ENCODE assay signal across 13 mouse cellular contexts in the genomic region with DNA sequence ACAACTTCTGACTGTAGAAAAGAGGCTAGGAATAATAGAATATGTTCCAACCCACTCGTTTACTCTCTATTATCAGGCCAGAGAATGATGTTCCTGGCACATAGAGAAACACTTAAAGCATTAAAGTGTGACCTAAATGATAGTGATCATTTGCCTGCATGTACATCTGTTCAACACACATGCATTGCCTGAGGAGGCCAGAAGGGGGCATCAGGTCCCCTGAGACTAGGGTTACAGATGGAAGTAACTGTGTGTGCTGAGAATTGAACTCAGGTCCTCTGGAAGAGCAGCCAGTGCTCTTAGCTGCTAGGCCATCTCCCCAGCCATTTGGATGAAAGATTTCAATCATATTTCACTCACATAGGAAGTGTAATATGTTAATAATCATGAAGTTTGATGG.
DNase-seq lines count a peak whose midpoint lies in the region; ATAC-seq and TF ChIP-seq lines count a peak whose summit lies in the region.
"Had no signal": no experiment of that assay in that cellular context is flagged by ENCODE, and none has a peak within 500 bp of the region (broad histone marks: within the 10 kb centered on the region; RNA-seq: fewer than 3 reads in every experiment).

No protein-coding gene starts in this region.

- no peak overlapping the region for H3K9ac ChIP-seq in forebrain, postnatal 0 days
- H3K9ac ChIP-seq in forebrain, embryonic 13.5 days, result no peak overlapping the region
- no peak overlapping the region for H3K9ac ChIP-seq in liver, embryonic 12.5 days
- H3K9ac ChIP-seq in ES-Bruce4 (ENCODE audit: low read depth, poor library complexity, severe bottlenecking), result no peak overlapping the region
- no peak overlapping the region for H3K9ac ChIP-seq in liver, embryonic 14.5 days (replicated peaks)
- H3K9ac ChIP-seq: lung, embryonic 14.5 days had no signal

- H3K27ac ChIP-seq in forebrain, postnatal 0 days (ENCODE audit: low read depth, low read length), result no peak overlapping the region
- no peak overlapping the region for H3K27ac ChIP-seq in forebrain, embryonic 13.5 days
- no peak overlapping the region for H3K27ac ChIP-seq in liver, embryonic 12.5 days
- no peak overlapping the region for H3K27ac ChIP-seq in ES-Bruce4 (ENCODE audit: insufficient read depth, low read length)
- no peak overlapping the region for H3K27ac ChIP-seq in liver, embryonic 14.5 days
- H3K27ac ChIP-seq: hindbrain, embryonic 10.5 days; midbrain, embryonic 10.5 days had no signal

- no peak for ATAC-seq in forebrain, postnatal 0 days
- no peak for ATAC-seq in forebrain, embryonic 13.5 days
- ATAC-seq in liver, embryonic 12.5 days, result no peak
- no peak for ATAC-seq in liver, embryonic 14.5 days (ENCODE audit: insufficient read depth)
- ATAC-seq in frontal cortex, adult (ENCODE audit: low TSS enrichment), result no peak

- H3K4me2 ChIP-seq in forebrain, postnatal 0 days (ENCODE audit: low read depth), result no peak overlapping the region
- no peak overlapping the region for H3K4me2 ChIP-seq in forebrain, embryonic 13.5 days
- H3K4me2 ChIP-seq in liver, embryonic 12.5 days, result no peak overlapping the region
- no peak overlapping the region for H3K4me2 ChIP-seq in liver, embryonic 14.5 days (ENCODE audit: low read depth)
- H3K4me2 ChIP-seq: lung, embryonic 14.5 days had no signal

- DNase-seq in forebrain, postnatal 0 days, result no peak
- DNase-seq in liver, result peak; percentile 16
- no peak for DNase-seq in liver, embryonic 14.5 days (ENCODE audit: low read depth in 3 of 3, low spot score in 3 of 3)
- DNase-seq in adrenal gland, adult 2 months, result no peak
- DNase-seq: cerebellum, postnatal 36 days; heart, adult 18-20 months; lung, embryonic 14.5 days had no signal

- no peaks in the 10 kb centered on the region for H3K27me3 ChIP-seq in forebrain, postnatal 0 days (ENCODE audit: insufficient read depth, low read length)
- no peaks in the 10 kb centered on the region for H3K27me3 ChIP-seq in forebrain, embryonic 13.5 days
- H3K27me3 ChIP-seq in liver, embryonic 12.5 days (replicated peaks), result no peaks in the 10 kb centered on the region
- no peaks in the 10 kb centered on the region for H3K27me3 ChIP-seq in ES-Bruce4 (ENCODE audit: control insufficient read depth, insufficient read depth, low read length, poor library complexity, severe bottlenecking)
- H3K27me3 ChIP-seq in liver, embryonic 14.5 days (ENCODE audit: control insufficient read depth, insufficient read depth, low read length), result no peaks in the 10 kb centered on the region

- no peaks in the 10 kb centered on the region for H3K36me3 ChIP-seq in forebrain, postnatal 0 days (ENCODE audit: insufficient read depth)
- no peaks in the 10 kb centered on the region for H3K36me3 ChIP-seq in forebrain, embryonic 13.5 days (ENCODE audit: poor library complexity, severe bottlenecking)
- peaks cover 36% of the 10 kb centered on the region for H3K36me3 ChIP-seq in liver, embryonic 12.5 days
- no peaks in the 10 kb centered on the region for H3K36me3 ChIP-seq in ES-Bruce4 (ENCODE audit: control insufficient read depth, insufficient read depth, low read length, poor library complexity, severe bottlenecking)
- no peaks in the 10 kb centered on the region for H3K36me3 ChIP-seq in liver, embryonic 14.5 days (replicated peaks; ENCODE audit: control insufficient read depth, insufficient read depth, low read depth)
- H3K36me3 ChIP-seq: midbrain, embryonic 10.5 days had no signal

- H3K4me1 ChIP-seq in forebrain, postnatal 0 days (ENCODE audit: insufficient read depth), result no peaks in the 10 kb centered on the region
- no peaks in the 10 kb centered on the region for H3K4me1 ChIP-seq in forebrain, embryonic 13.5 days
- H3K4me1 ChIP-seq in liver, embryonic 12.5 days, result peaks cover 7% of the 10 kb centered on the region
- no peaks in the 10 kb centered on the region for H3K4me1 ChIP-seq in ES-Bruce4 (ENCODE audit: control insufficient read depth, insufficient read depth, low read length)
- peaks cover 6% of the 10 kb centered on the region in 2 experiments; a peak in 3 of 4 replicates for H3K4me1 ChIP-seq in liver, embryonic 14.5 days (replicated peaks; ENCODE audit: control insufficient read depth in 2 of 2, insufficient read depth in 2 of 2, low read length in 1 of 2)
- H3K4me1 ChIP-seq: hindbrain, embryonic 10.5 days; midbrain, embryonic 10.5 days had no signal

- H3K4me3 ChIP-seq in forebrain, postnatal 0 days (ENCODE audit: low read depth, low read length), result no peak overlapping the region
- H3K4me3 ChIP-seq in forebrain, embryonic 13.5 days, result no peak overlapping the region
- H3K4me3 ChIP-seq in liver, embryonic 12.5 days, result no peak overlapping the region
- no peak overlapping the region for H3K4me3 ChIP-seq in ES-Bruce4 (ENCODE audit: low read depth, low read length)
- no peak overlapping the region for H3K4me3 ChIP-seq in liver, embryonic 14.5 days (ENCODE audit: insufficient read depth in 1 of 2, low read depth in 2 of 2, low read length in 2 of 2)
- H3K4me3 ChIP-seq: hindbrain, embryonic 10.5 days; midbrain, embryonic 10.5 days had no signal

- H3K9me3 ChIP-seq in forebrain, postnatal 0 days (ENCODE audit: low read length), result no peaks in the 10 kb centered on the region
- H3K9me3 ChIP-seq in forebrain, embryonic 13.5 days (replicated peaks), result no peaks in the 10 kb centered on the region
- no peaks in the 10 kb centered on the region for H3K9me3 ChIP-seq in liver, embryonic 12.5 days (replicated peaks)
- H3K9me3 ChIP-seq in ES-Bruce4 (replicated peaks; ENCODE audit: control insufficient read depth, insufficient read depth, low read length, poor library complexity, severe bottlenecking), result no peaks in the 10 kb centered on the region
- H3K9me3 ChIP-seq in liver, embryonic 14.5 days (ENCODE audit: control insufficient read depth, low read length), result no peaks in the 10 kb centered on the region
- H3K9me3 ChIP-seq: hindbrain, embryonic 10.5 days; midbrain, embryonic 10.5 days had no signal

- TF ChIP-seq POLR2A in ES-Bruce4 (IDR thresholded peaks at IDR 0.05; ENCODE audit: insufficient read depth, low read length), result no peak

- peak; percentile 32; the same call in 1 of the 2 replicates for TF ChIP-seq CTCF in forebrain, postnatal 0 days (IDR thresholded peaks at IDR 0.05; ENCODE audit: low read depth)
- peak; percentile 33 for TF ChIP-seq CTCF in ES-Bruce4 (IDR thresholded peaks at IDR 0.05; ENCODE audit: low read depth, low read length)
- peak; percentile 57 for TF ChIP-seq CTCF in liver, embryonic 14.5 days (IDR thresholded peaks at IDR 0.05; ENCODE audit: low read depth)

- 65% methylated on average over 1 of the region's 1 CpGs for WGBS in forebrain, postnatal 0 days
- WGBS in forebrain, embryonic 13.5 days, result 63% methylated on average over 1 of the region's 1 CpGs
- WGBS in liver, embryonic 12.5 days (ENCODE audit: insufficient replicate concordance), result 54% methylated on average over 1 of the region's 1 CpGs
- WGBS in liver, embryonic 14.5 days (ENCODE audit: insufficient replicate concordance), result 40% methylated on average over 1 of the region's 1 CpGs

- no peak for TF ChIP-seq EP300 in ES-Bruce4 (IDR thresholded peaks at IDR 0.05; ENCODE audit: insufficient read depth, low read depth, low read length)
- no peak for TF ChIP-seq EP300 in liver, embryonic 14.5 days (IDR thresholded peaks at IDR 0.05; ENCODE audit: low read depth)
